Mouse (Mus musculus) heart, adult 2 months (tissue): Measurements from ENCODE around the gene Nav1.

Source experiments
- CTCF ChIP-seq: fragments of 200-600 bp; IDR thresholded peaks from 2 replicates; pipeline ENCODE4 v1.8.1; 2022; ENCODE audit warnings: antibody characterized with exemption, mild to moderate bottlenecking, moderate library complexity
- EP300 ChIP-seq: fragments of 200-500 bp; IDR thresholded peaks from 2 replicates; pipeline ENCODE4 v1.6.1; 2011; ENCODE audit warnings: low read depth, low read length, control low read depth; ENCODE audit not compliant: insufficient read depth
- POLR2A ChIP-seq: fragments of 200-500 bp; IDR thresholded peaks from 2 replicates; pipeline ENCODE4 v1.6.1; 2011; ENCODE audit warnings: mild to moderate bottlenecking, low read depth, low read length, control low read depth; ENCODE audit not compliant: insufficient read depth

GRCm38 (mm10) chr1:135470546-135470945 lies 136.5 kb downstream of the Nav1 start:
- TF ChIP-seq POLR2A (no peak), EP300 (no peak), CTCF (no peak)
